Mouse (Mus musculus) gastrocnemius, postnatal 36 days (tissue): Measurements from ENCODE around the gene Cdk5rap1. TPM values are rescaled to one million over a fixed set of nuclear protein-coding genes. Genes with fewer than 3 reads are reported as not detected.
"Not testable (repeated sequence)": the region's sequence is repeated elsewhere in the genome, so short reads cannot be mapped to it uniquely, and the experiment has no call there.

Experiments used
- DNase-seq, 2 experiments: peaks; one replicate each; pipeline ENCODE4 v3.0.0; 2022
- intact Hi-C: fragments of 180-260 bp; cut with DNase I; formaldehyde crosslinking; loops from one replicate; pipeline ENCODE4 v1.15.1; 2025
- total RNA-seq, 2 experiments: library from RNA; stranded (reverse); gene quantifications; 2 replicates each; pipeline ENCODE4 v1.2.3; 2021

Cdk5rap1 gene
- total RNA-seq, 2 experiments from 2014 or later = 11.1 to 12.5 TPM

GRCm38 (mm10) chr2:154390180-154390964 lies 17.6 kb upstream of the Cdk5rap1 start:
- peak; percentile 86 to 94 for DNase-seq
- intact Hi-C loops = loop anchor here (1.0 kb wide), 1 partner anchor 15 kb away; no protein-coding TSS in a partner anchor

GRCm38 (mm10) chr2:154379103-154379502 lies 6.3 kb upstream of the Cdk5rap1 start:
- intact Hi-C loops = no loop called here
- DNase-seq = no peak

GRCm38 (mm10) chr2:154374807-154375601 lies 2.2 kb upstream of the Cdk5rap1 start:
- DNase-seq = peak; percentile 62 to 71
- intact Hi-C loops = loop anchor here (1.0 kb wide), 1 partner anchor 15 kb away; no protein-coding TSS in a partner anchor

- peak; percentile 56 to 60 for DNase-seq
- intact Hi-C loops = no loop called here
Measured at GRCm38 (mm10) chr2:154373961-154374632, 1.3 kb upstream of the Cdk5rap1 start.

- DNase-seq = peak; percentile 86 to 90
- intact Hi-C loops = no loop called here
Measured at GRCm38 (mm10) chr2:154372151-154372829, 520 bp downstream of the Cdk5rap1 start.

GRCm38 (mm10) chr2:154367510-154367909 lies 5.3 kb downstream of the Cdk5rap1 start:
- intact Hi-C loops = no loop called here
- DNase-seq = no peak

- DNase-seq, intact Hi-C loops: not testable (repeated sequence)
Measured at GRCm38 (mm10) chr2:154354000-154354425, 18.8 kb downstream of the Cdk5rap1 start.

GRCm38 (mm10) chr2:154348152-154348551 lies 24.7 kb downstream of the Cdk5rap1 start:
- no peak for DNase-seq
- intact Hi-C loops = no loop called here

GRCm38 (mm10) chr2:154339356-154339755 lies 33.5 kb downstream of the Cdk5rap1 start:
- intact Hi-C loops = no loop called here
- DNase-seq = no peak

- intact Hi-C loops = no loop called here
- no peak for DNase-seq
Measured at GRCm38 (mm10) chr2:154338161-154338560, 34.6 kb downstream of the Cdk5rap1 start.

- DNase-seq = no peak
- intact Hi-C loops = no loop called here
Measured at GRCm38 (mm10) chr2:154335572-154335971, 37.2 kb downstream of the Cdk5rap1 start.

GRCm38 (mm10) chr2:154326852-154327251 lies 46.0 kb downstream of the Cdk5rap1 start:
- intact Hi-C loops = no loop called here
- DNase-seq = no peak

GRCm38 (mm10) chr2:154313771-154314170 lies 59.0 kb downstream of the Cdk5rap1 start:
- DNase-seq, intact Hi-C loops: not testable (repeated sequence)

- intact Hi-C loops, DNase-seq: not testable (repeated sequence)
Measured at GRCm38 (mm10) chr2:154306927-154307326, 65.9 kb downstream of the Cdk5rap1 start, which contains the start of gene Bpifb9b. Gene Bpifb9b (plus strand): TSS chr2:154307227.

- intact Hi-C loops, DNase-seq: not testable (repeated sequence)
Measured at GRCm38 (mm10) chr2:154304604-154305003, 68.2 kb downstream of the Cdk5rap1 start.

- intact Hi-C loops = no loop called here
- DNase-seq = no peak
Measured at GRCm38 (mm10) chr2:154301763-154302162, 71.0 kb downstream of the Cdk5rap1 start.

GRCm38 (mm10) chr2:154300496-154300895 lies 72.3 kb downstream of the Cdk5rap1 start:
- peak; percentile 23 to 45 for DNase-seq
- intact Hi-C loops = no loop called here

GRCm38 (mm10) chr2:154294746-154295145 lies 78.1 kb downstream of the Cdk5rap1 start:
- DNase-seq, intact Hi-C loops: not testable (repeated sequence)

GRCm38 (mm10) chr2:154292833-154293232 lies 80.0 kb downstream of the Cdk5rap1 start:
- intact Hi-C loops = no loop called here

GRCm38 (mm10) chr2:154291866-154292265 lies 80.9 kb downstream of the Cdk5rap1 start:
- DNase-seq, intact Hi-C loops: not testable (repeated sequence)

More at GRCm38 (mm10) chr2:154292833-154293232, 80.0 kb downstream of the Cdk5rap1 start:
- DNase-seq = no peak
